Mouse (Mus musculus): ENCODE measurements around the gene Gabpa. TPM values are rescaled to one million over a fixed set of nuclear protein-coding genes. Genes with fewer than 3 reads are reported as not detected.

Gene Gabpa
- total and polyA plus RNA-seq, 2 experiments from 2014 or later, result 8.5 to 17.9 TPM

GRCm38 (mm10) chr16:84881754-84882321 lies 47.1 kb downstream of the Gabpa start:
- WGBS, result 92% methylated on average over 7 of the region's 8 CpGs
- Histone ChIP-seq H3K9ac (replicated peaks; ENCODE audit: low read length, poor library complexity, severe bottlenecking) (no peak overlapping the region), H3K27me3 (ENCODE audit: insufficient read depth, low read length) (no peaks in the 10 kb centered on the region), H3K27ac (ENCODE audit: low read depth, low read length) (no peak overlapping the region), H3K9me3 (ENCODE audit: low read length) (no peaks in the 10 kb centered on the region), H3K36me3 (ENCODE audit: insufficient read depth, low read length) (no peaks in the 10 kb centered on the region), H3K4me2 (ENCODE audit: low read depth, low read length, poor library complexity, severe bottlenecking) (no peak overlapping the region), H3K4me3 (ENCODE audit: low read depth, low read length) (no peak overlapping the region), H3K4me1 (ENCODE audit: insufficient read depth, low read length) (no peaks in the 10 kb centered on the region)
- DNase-seq (ENCODE audit: low spot score) (no peak), ATAC-seq (ENCODE audit: low FRiP score) (no peak)
- no peak for TF ChIP-seq CTCF (IDR thresholded peaks at IDR 0.05)

DNA sequence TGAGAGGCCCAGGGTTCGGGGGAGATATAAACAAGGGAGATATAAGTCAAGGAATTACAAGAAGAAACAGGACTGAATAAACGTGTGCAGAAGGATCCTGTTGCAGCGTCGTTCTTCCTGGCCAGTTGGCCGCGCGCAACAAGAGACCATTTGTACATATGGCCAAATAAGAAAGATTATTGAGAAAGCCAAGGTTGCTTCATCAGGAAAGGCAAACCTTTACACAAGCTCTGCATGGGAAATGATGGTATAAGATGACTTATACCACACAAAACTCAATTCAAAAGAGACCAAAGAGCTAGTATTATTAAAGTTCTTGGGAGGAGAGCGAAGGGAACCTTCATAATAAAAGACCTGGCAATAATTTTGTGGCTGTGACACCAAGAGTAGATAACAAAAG lies 49.8 kb downstream of the Gabpa start:
- no peak overlapping the region for H3K27ac ChIP-seq (ENCODE audit: low read depth, low read length)
- no peaks in the 10 kb centered on the region for H3K9me3 ChIP-seq (ENCODE audit: low read length)
- 89% methylated on average over 8 of the region's 8 CpGs for WGBS
- ATAC-seq (ENCODE audit: low FRiP score) (no peak), DNase-seq (ENCODE audit: low spot score) (no peak)
- H3K9ac ChIP-seq (replicated peaks; ENCODE audit: low read length, poor library complexity, severe bottlenecking), result no peak overlapping the region
- H3K27me3 ChIP-seq (ENCODE audit: insufficient read depth, low read length), result no peaks in the 10 kb centered on the region
- no peaks in the 10 kb centered on the region for H3K36me3 ChIP-seq (ENCODE audit: insufficient read depth, low read length)
- H3K4me2 ChIP-seq (ENCODE audit: low read depth, low read length, poor library complexity, severe bottlenecking), result no peak overlapping the region
- H3K4me1 ChIP-seq (ENCODE audit: insufficient read depth, low read length), result no peaks in the 10 kb centered on the region
- TF ChIP-seq CTCF (IDR thresholded peaks at IDR 0.05), result no peak
- H3K4me3 ChIP-seq (ENCODE audit: low read depth, low read length), result no peak overlapping the region

GRCm38 (mm10) chr16:84902995-84903394 lies 68.3 kb downstream of the Gabpa start:
- Histone ChIP-seq H3K4me3 (ENCODE audit: low read depth, low read length) (no peak overlapping the region), H3K9ac (replicated peaks; ENCODE audit: low read length, poor library complexity, severe bottlenecking) (no peak overlapping the region), H3K36me3 (ENCODE audit: insufficient read depth, low read length) (no peaks in the 10 kb centered on the region), H3K27me3 (ENCODE audit: insufficient read depth, low read length) (no peaks in the 10 kb centered on the region), H3K4me1 (ENCODE audit: insufficient read depth, low read length) (no peaks in the 10 kb centered on the region), H3K9me3 (ENCODE audit: low read length) (no peaks in the 10 kb centered on the region), H3K27ac (ENCODE audit: low read depth, low read length) (no peak overlapping the region), H3K4me2 (ENCODE audit: low read depth, low read length, poor library complexity, severe bottlenecking) (no peak overlapping the region)
- ATAC-seq (ENCODE audit: low FRiP score) (no peak), DNase-seq (ENCODE audit: low spot score) (no peak)
- no peak for TF ChIP-seq CTCF (IDR thresholded peaks at IDR 0.05)
- WGBS, result 92% methylated on average over 4 of the region's 4 CpGs

- no peak for TF ChIP-seq CTCF (IDR thresholded peaks at IDR 0.05)
- H3K4me3 ChIP-seq (ENCODE audit: low read depth, low read length), result no peak overlapping the region
- H3K27me3 ChIP-seq (ENCODE audit: insufficient read depth, low read length), result no peaks in the 10 kb centered on the region
- DNase-seq (ENCODE audit: low spot score) (no peak), ATAC-seq (ENCODE audit: low FRiP score) (0 out of 2 replicates have a peak, but pooled peaks have one; percentile 41)
- no peak overlapping the region for H3K9ac ChIP-seq (replicated peaks; ENCODE audit: low read length, poor library complexity, severe bottlenecking)
- no peaks in the 10 kb centered on the region for H3K4me1 ChIP-seq (ENCODE audit: insufficient read depth, low read length)
- 79% methylated on average over 8 of the region's 8 CpGs for WGBS
- peak overlapping the region; percentile 6; the same call in 1 of the 2 replicates for H3K27ac ChIP-seq (ENCODE audit: low read depth, low read length)
- H3K4me2 ChIP-seq (ENCODE audit: low read depth, low read length, poor library complexity, severe bottlenecking), result no peak overlapping the region
- no peaks in the 10 kb centered on the region for H3K36me3 ChIP-seq (ENCODE audit: insufficient read depth, low read length)
- no peaks in the 10 kb centered on the region for H3K9me3 ChIP-seq (ENCODE audit: low read length)
Measured at GRCm38 (mm10) chr16:84911477-84912165, 76.9 kb downstream of the Gabpa start.

Other genes with a start within 250 kb of the Gabpa start
- gene Mrpl39, start 99.2 kb upstream of the Gabpa start, total RNA-seq (2014; rRNA removed), result 25.7 and 43.2 TPM in 2 replicates
- 33.8 and 34.3 TPM in 2 replicates for gene Mrpl39, start 99.2 kb upstream of the Gabpa start, polyA plus RNA-seq (2015; fragmentation: Nextera tagmentation; extraction: Ambion mirVana)
- 26.8 and 29.3 TPM in 2 replicates for gene Jam2, start 60.8 kb upstream of the Gabpa start, total RNA-seq (2014; rRNA removed)
- 20.8 and 21.8 TPM in 2 replicates for gene Jam2, start 60.8 kb upstream of the Gabpa start, polyA plus RNA-seq (2015; fragmentation: Nextera tagmentation; extraction: Ambion mirVana)
- 124 and 125 TPM in 2 replicates for gene Atp5j, start 700 bp downstream of the Gabpa start, total RNA-seq (2014; rRNA removed)
- 880 and 907 TPM in 2 replicates for gene Atp5j, start 700 bp downstream of the Gabpa start, polyA plus RNA-seq (2015; fragmentation: Nextera tagmentation; extraction: Ambion mirVana)